In genomic region chr12:91715686-91716085, GRCm38 (mm10) we compare ENCODE assay signal across 22 mouse cellular contexts.
DNase-seq lines count a peak whose midpoint lies in the region; ATAC-seq and TF ChIP-seq lines count a peak whose summit lies in the region.
"Had no signal": no experiment of that assay in that cellular context is flagged by ENCODE, and none has a peak within 500 bp of the region (broad histone marks: within the 10 kb centered on the region; RNA-seq: fewer than 3 reads in every experiment).

No protein-coding gene starts in this region.

- no peaks in the 10 kb centered on the region for H3K9me3 ChIP-seq in liver, embryonic 12.5 days (replicated peaks)
- H3K9me3 ChIP-seq in liver, postnatal 0 days (ENCODE audit: low read length) = no peaks in the 10 kb centered on the region
- no peaks in the 10 kb centered on the region for H3K9me3 ChIP-seq in stomach, postnatal 0 days (ENCODE audit: control insufficient read depth, low read length)
- H3K9me3 ChIP-seq: embryonic facial prominence, embryonic 13.5 days; embryonic facial prominence, embryonic 15.5 days; forebrain, embryonic 10.5 days; forebrain, embryonic 12.5 days had no signal

- TF ChIP-seq CTCF in liver, adult 2 months (IDR thresholded peaks at IDR 0.05; ENCODE audit: low read depth, low read length) = no peak
- no peak for TF ChIP-seq CTCF in liver, postnatal 0 days (IDR thresholded peaks at IDR 0.05; ENCODE audit: low read depth)
- no peak for TF ChIP-seq CTCF in stomach, postnatal 0 days (IDR thresholded peaks at IDR 0.05; ENCODE audit: low read depth)

- H3K27ac ChIP-seq in liver, adult 2 months (replicated peaks; ENCODE audit: insufficient read depth, low read depth, low read length) = no peak overlapping the region
- H3K27ac ChIP-seq in liver, embryonic 12.5 days = no peak overlapping the region
- 0 out of 2 replicates have a peak overlapping the region, but pooled peaks have one; percentile 29 for H3K27ac ChIP-seq in liver, postnatal 0 days (ENCODE audit: low read depth)
- H3K27ac ChIP-seq in stomach, postnatal 0 days (replicated peaks) = no peak overlapping the region
- H3K27ac ChIP-seq: embryonic facial prominence, embryonic 13.5 days; embryonic facial prominence, embryonic 15.5 days; forebrain, embryonic 10.5 days; forebrain, embryonic 12.5 days had no signal

- no peak overlapping the region for H3K4me3 ChIP-seq in liver, adult 2 months (ENCODE audit: insufficient read depth, low read depth, low read length)
- no peak overlapping the region for H3K4me3 ChIP-seq in liver, embryonic 12.5 days
- H3K4me3 ChIP-seq in liver, postnatal 0 days (ENCODE audit: low read depth, low read length) = no peak overlapping the region
- H3K4me3 ChIP-seq in stomach, postnatal 0 days (ENCODE audit: low read depth, low read length) = no peak overlapping the region
- H3K4me3 ChIP-seq: embryonic facial prominence, embryonic 13.5 days; embryonic facial prominence, embryonic 15.5 days; erythroblast, embryonic 14.5 days; forebrain, embryonic 10.5 days; forebrain, embryonic 12.5 days had no signal

- TF ChIP-seq EP300 in liver, postnatal 0 days (IDR thresholded peaks at IDR 0.05; ENCODE audit: low read depth) = no peak
- TF ChIP-seq EP300 in stomach, postnatal 0 days (optimal IDR thresholded peaks at IDR 0.05) = no peak

- no peak for TF ChIP-seq POLR2A in liver, adult 2 months (IDR thresholded peaks at IDR 0.05; ENCODE audit: extremely low read depth, insufficient read depth, low read length)

- peak; percentile 53 for DNase-seq in liver, adult 2 months (ENCODE audit: extremely low read depth, low read depth, low spot score)
- no peak for DNase-seq in liver, postnatal 0 days
- DNase-seq in liver = no peak
- no peak for DNase-seq in stomach, postnatal 0 days (ENCODE audit: low spot score)
- no peak for DNase-seq in kidney, postnatal 4 days
- DNase-seq: adrenal gland, adult 2 months; adrenal gland, postnatal 10 days; adrenal gland, postnatal 25 days; cerebellum, adult 11 months; cerebellum, adult 18-20 months; cerebellum, adult 8-10 months; cerebellum, adult 9-11 months; cerebellum, postnatal 14 days; cerebellum, postnatal 36 days; embryo, embryonic 11 days had no signal

- H3K79me2 ChIP-seq in liver, adult 2 months (ENCODE audit: control insufficient read depth, insufficient read depth, low read length) = no peaks in the 10 kb centered on the region

- peaks cover 3% of the 10 kb centered on the region; the same call in 1 of the 2 replicates for H3K4me1 ChIP-seq in liver, adult 2 months (ENCODE audit: control insufficient read depth, insufficient read depth, low read length)
- H3K4me1 ChIP-seq in liver, embryonic 12.5 days = peaks cover 4% of the 10 kb centered on the region
- no peaks in the 10 kb centered on the region for H3K4me1 ChIP-seq in liver, postnatal 0 days (ENCODE audit: insufficient read depth)
- H3K4me1 ChIP-seq in stomach, postnatal 0 days (replicated peaks; ENCODE audit: control insufficient read depth, insufficient read depth) = no peaks in the 10 kb centered on the region
- H3K4me1 ChIP-seq: embryonic facial prominence, embryonic 15.5 days; forebrain, embryonic 10.5 days had no signal

- no peaks in the 10 kb centered on the region for H3K36me3 ChIP-seq in liver, adult 2 months (ENCODE audit: control insufficient read depth, insufficient read depth, low read length)
- peaks cover 43% of the 10 kb centered on the region for H3K36me3 ChIP-seq in liver, embryonic 12.5 days
- H3K36me3 ChIP-seq in liver, postnatal 0 days (replicated peaks; ENCODE audit: insufficient read depth, low read length) = no peaks in the 10 kb centered on the region
- no peaks in the 10 kb centered on the region for H3K36me3 ChIP-seq in stomach, postnatal 0 days (ENCODE audit: control insufficient read depth, insufficient read depth, low read length)
- H3K36me3 ChIP-seq: embryonic facial prominence, embryonic 13.5 days; embryonic facial prominence, embryonic 15.5 days had no signal

- H3K4me2 ChIP-seq in liver, embryonic 12.5 days = no peak overlapping the region
- no peak overlapping the region for H3K4me2 ChIP-seq in liver, postnatal 0 days (ENCODE audit: low read depth, low read length)
- H3K4me2 ChIP-seq in stomach, postnatal 0 days (replicated peaks; ENCODE audit: low read depth) = no peak overlapping the region
- H3K4me2 ChIP-seq: embryonic facial prominence, embryonic 13.5 days; embryonic facial prominence, embryonic 15.5 days; forebrain, embryonic 12.5 days had no signal

- H3K9ac ChIP-seq in liver, adult 2 months (ENCODE audit: low read depth, low read length) = no peak overlapping the region
- H3K9ac ChIP-seq in liver, embryonic 12.5 days = no peak overlapping the region
- H3K9ac ChIP-seq in liver, postnatal 0 days (replicated peaks) = no peak overlapping the region
- no peak overlapping the region for H3K9ac ChIP-seq in stomach, postnatal 0 days (ENCODE audit: low read length)
- H3K9ac ChIP-seq: embryonic facial prominence, embryonic 13.5 days; embryonic facial prominence, embryonic 15.5 days; forebrain, embryonic 12.5 days had no signal

- no peak for ATAC-seq in liver, embryonic 12.5 days
- peak; percentile 47; the same call in 1 of the 2 replicates for ATAC-seq in liver, postnatal 0 days
- peak; percentile 47; the same call in 1 of the 2 replicates for ATAC-seq in stomach, postnatal 0 days (ENCODE audit: low FRiP score, low TSS enrichment)
- ATAC-seq: forebrain, embryonic 14.5 days had no signal

- no peaks in the 10 kb centered on the region for H3K27me3 ChIP-seq in liver, adult 2 months (ENCODE audit: control insufficient read depth, insufficient read depth, low read length)
- no peaks in the 10 kb centered on the region for H3K27me3 ChIP-seq in liver, embryonic 12.5 days (replicated peaks)
- H3K27me3 ChIP-seq in liver, postnatal 0 days (ENCODE audit: insufficient read depth, low read length) = no peaks in the 10 kb centered on the region
- no peaks in the 10 kb centered on the region for H3K27me3 ChIP-seq in stomach, postnatal 0 days (ENCODE audit: control insufficient read depth, insufficient read depth, low read length)
- H3K27me3 ChIP-seq: embryonic facial prominence, embryonic 13.5 days; embryonic facial prominence, embryonic 15.5 days; forebrain, embryonic 12.5 days had no signal

- WGBS in liver, adult 2 months = 37% methylated on average over 6 of the region's 6 CpGs
- 81% methylated on average over 6 of the region's 6 CpGs for WGBS in liver, embryonic 12.5 days (ENCODE audit: insufficient replicate concordance)
- 67% methylated on average over 6 of the region's 6 CpGs for WGBS in liver, postnatal 0 days (ENCODE audit: insufficient replicate concordance)
- 49% methylated on average over 6 of the region's 6 CpGs for WGBS in stomach, postnatal 0 days
